Mouse (Mus musculus) forebrain, embryonic 10.5 days (tissue): ENCODE measurements around the gene Gm6793. TPM values are rescaled to one million over a fixed set of nuclear protein-coding genes. Genes with fewer than 3 reads are reported as not detected.

Experiments
- DNase-seq: peaks from one replicate; pipeline ENCODE4 v3.0.0-alpha.2; 2017; ENCODE audit warnings: low spot score; ENCODE audit errors: extremely low spot score
- H3K27ac ChIP-seq: fragments of 300-500 bp; sonication (generic); 2 replicates; pipeline ENCODE4 v1.5.1; 2016; ENCODE audit warnings: mild to moderate bottlenecking
- H3K27me3 ChIP-seq: fragments of 300-500 bp; sonication (generic); 2 replicates; pipeline ENCODE4 v1.6.1; 2016; ENCODE audit warnings: mild to moderate bottlenecking; ENCODE audit not compliant: poor library complexity, severe bottlenecking
- H3K36me3 ChIP-seq: fragments of 300-500 bp; sonication (generic); replicated peaks from 2 replicates; pipeline ENCODE4 v1.6.1; 2016; ENCODE audit warnings: mild to moderate bottlenecking, moderate library complexity
- H3K4me1 ChIP-seq: fragments of 300-500 bp; sonication (generic); 2 replicates; pipeline ENCODE4 v1.6.1; 2016
- H3K4me3 ChIP-seq: fragments of 300-500 bp; sonication (generic); 2 replicates; pipeline ENCODE4 v1.5.1; 2016; ENCODE audit warnings: mild to moderate bottlenecking, moderate library complexity
- H3K9me3 ChIP-seq: fragments of 300-500 bp; sonication (generic); 2 replicates; pipeline ENCODE4 v1.6.1; 2016; ENCODE audit warnings: mild to moderate bottlenecking, moderate library complexity
- WGBS: fragments of 180-500 bp; shearing (Covaris S2); methylation state at CpG from one replicate; pipeline ENCODE4 v1.1.7; 2016; 5-methylcytosine and 5-hydroxymethylcytosine counted together
- polyA plus RNA-seq: library from polyadenylated mRNA; unstranded; fragments of >200 nt; fragmentation: Nextera tagmentation; extraction: Ambion mirVana; gene quantifications from 2 replicates; pipeline ENCODE4 v1.2.1, GENCODE M21; 2016

The Gm6793 gene
- polyA plus RNA-seq, 1 experiment from 2014 or later = 0.21 TPM

DNA sequence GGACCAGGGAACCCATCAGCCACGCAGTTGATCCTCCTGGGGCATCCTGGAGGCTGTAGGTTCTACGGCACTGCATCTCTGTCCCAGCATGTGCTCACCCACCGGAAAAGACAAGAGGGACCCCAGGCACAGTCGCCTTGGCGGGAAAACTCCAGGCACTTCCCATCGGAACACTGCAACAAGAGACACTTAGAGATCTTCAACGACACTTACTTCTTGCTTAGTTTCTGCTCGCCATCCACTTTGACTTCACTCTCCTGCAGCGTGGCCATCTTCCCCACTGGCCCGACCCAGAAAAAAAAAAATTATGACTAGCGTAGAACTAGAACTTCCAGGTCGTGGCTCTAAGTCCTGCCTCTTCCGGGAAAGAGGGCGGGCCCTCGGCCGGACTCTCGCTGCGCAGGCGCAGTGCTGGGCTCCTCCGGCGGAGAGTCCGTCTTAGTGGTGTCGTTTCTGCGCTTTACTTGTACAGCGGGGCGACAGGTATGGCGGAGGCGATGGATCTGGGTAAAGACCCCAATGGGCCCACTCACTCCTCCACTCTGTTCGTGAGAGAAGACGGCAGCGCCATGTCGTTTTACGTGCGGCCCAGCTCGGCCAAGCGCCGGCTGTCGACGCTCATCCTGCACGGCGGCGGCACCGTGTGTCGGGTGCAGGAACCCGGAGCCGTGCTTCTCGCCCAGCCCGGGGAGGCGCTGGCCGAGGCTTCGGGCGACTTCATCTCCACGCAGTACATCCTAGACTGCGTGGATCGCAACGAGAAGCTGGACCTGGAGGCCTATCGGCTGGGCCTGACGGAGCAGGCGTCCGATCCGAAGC lies 3.6 kb downstream of the Gm6793 start, which contains the start of the genes Kars and Terf2ip:
Gene Kars (minus strand): TSS at position 327 of the 819 bp plus-strand sequence.
Gene Terf2ip (plus strand): TSS at position 402 of the 819 bp plus-strand sequence.
- DNase-seq = peak; percentile 91
- peaks cover 42% of the 10 kb centered on the region for H3K36me3 ChIP-seq
- no peaks in the 10 kb centered on the region for H3K9me3 ChIP-seq
- H3K4me1 ChIP-seq = peaks cover 27% of the 10 kb centered on the region
- peak within 1 kb of the TSS; percentile 88 for H3K27ac ChIP-seq
- H3K27me3 ChIP-seq = no peaks in the 10 kb centered on the region
- WGBS = under 1% methylated on average over 61 of the region's 61 CpGs
- H3K4me3 ChIP-seq = peak within 1 kb of the TSS; percentile 93

DNA sequence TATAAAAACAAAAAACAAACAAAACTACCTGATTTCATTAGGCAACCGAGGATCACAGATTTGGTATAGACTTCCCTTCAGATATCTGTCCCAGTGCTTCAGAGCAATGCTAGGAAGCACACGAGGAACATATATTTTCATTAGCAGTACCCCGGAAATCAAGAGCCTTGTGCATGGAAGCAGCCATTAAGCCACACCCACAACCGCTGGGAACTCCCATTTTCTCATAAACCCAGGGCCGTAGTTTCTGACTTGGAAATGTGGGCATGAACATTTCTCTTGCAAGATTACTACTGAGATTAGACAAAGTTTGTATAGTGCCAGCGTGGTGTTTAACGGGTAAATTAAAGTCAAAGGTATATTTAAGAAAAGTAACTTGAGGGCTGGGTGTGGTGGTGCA lies 5.3 kb downstream of the Gm6793 start:
- no peak for DNase-seq
- H3K27me3 ChIP-seq = no peaks in the 10 kb centered on the region
- no peak overlapping the region for H3K27ac ChIP-seq
- peak overlapping the region; percentile 93; the same call in 1 of the 2 replicates for H3K4me3 ChIP-seq
- 91% methylated on average over 7 of the region's 7 CpGs for WGBS
- peaks cover 27% of the 10 kb centered on the region for H3K4me1 ChIP-seq
- peaks cover 49% of the 10 kb centered on the region for H3K36me3 ChIP-seq
- no peaks in the 10 kb centered on the region for H3K9me3 ChIP-seq

DNA sequence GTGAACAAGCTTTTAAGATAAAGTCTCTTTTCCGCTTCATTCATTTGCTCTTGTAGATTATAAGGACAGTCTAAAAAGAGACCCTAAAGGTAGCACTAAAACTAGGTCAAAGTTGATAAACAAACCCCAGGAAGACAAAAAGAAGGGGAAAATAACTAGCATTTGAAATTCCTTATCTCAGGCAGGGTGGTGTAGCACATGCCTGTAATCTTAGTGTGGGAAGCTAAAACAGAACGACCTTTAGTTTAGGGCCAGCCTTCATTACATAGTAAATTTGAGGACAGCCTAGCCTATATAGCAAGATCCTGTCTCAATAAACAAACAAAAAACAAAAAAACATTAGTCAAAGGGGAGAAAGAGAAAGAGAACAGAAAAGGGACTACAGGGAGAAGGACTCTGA lies 7.2 kb downstream of the Gm6793 start:
- no peak for DNase-seq
- Histone ChIP-seq H3K36me3 (peaks cover 67% of the 10 kb centered on the region), H3K27me3 (no peaks in the 10 kb centered on the region), H3K4me3 (no peak overlapping the region), H3K9me3 (no peaks in the 10 kb centered on the region), H3K4me1 (peaks cover 20% of the 10 kb centered on the region), H3K27ac (no peak overlapping the region)
- 88% methylated on average over 2 of the region's 2 CpGs for WGBS

DNA sequence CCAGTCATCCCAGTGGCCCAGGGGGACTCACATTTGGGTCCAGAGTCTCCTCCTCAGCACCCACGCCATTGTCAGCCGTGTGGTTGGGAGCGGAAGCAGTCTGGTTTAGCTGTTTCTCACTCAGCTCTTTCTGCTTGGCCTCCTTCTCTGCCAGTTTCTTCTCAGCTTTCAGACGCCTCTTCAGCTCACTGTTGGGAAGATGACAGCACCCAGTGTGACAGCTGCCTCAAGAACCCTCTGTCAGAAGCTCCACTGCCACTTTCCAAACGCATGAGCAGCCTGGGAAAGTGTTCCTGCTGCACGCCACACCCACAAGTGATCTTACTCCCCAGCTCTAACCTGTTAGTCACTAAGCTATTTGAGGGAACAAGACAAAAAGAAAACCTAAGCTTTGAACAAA lies 9.2 kb downstream of the Gm6793 start:
- Histone ChIP-seq H3K27me3 (no peaks in the 10 kb centered on the region), H3K9me3 (no peaks in the 10 kb centered on the region), H3K27ac (no peak overlapping the region), H3K36me3 (peaks cover 87% of the 10 kb centered on the region), H3K4me1 (peaks cover 11% of the 10 kb centered on the region), H3K4me3 (no peak overlapping the region)
- no peak for DNase-seq
- 94% methylated on average over 6 of the region's 6 CpGs for WGBS

DNA sequence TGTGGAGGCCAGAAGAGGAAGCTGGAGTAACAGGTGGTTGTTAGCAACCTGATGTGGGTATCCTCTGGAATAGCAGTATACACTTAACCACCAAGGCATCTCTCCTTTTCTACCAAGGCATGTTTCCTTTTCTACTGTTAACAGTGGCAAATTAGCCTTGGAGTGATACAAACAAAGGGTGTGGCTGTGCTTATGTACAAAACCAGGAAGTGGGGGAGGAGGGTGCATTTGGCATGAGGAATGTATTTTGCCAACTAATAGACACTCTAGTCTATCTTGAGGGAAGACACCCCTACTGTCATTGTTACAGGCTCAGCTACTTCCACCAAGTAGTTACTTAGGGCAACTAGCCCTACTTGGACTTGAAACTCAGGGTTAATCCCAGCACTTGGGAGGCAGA lies 10.1 kb downstream of the Gm6793 start:
- Histone ChIP-seq H3K27me3 (no peaks in the 10 kb centered on the region), H3K9me3 (no peaks in the 10 kb centered on the region), H3K4me1 (peaks cover 3% of the 10 kb centered on the region), H3K36me3 (peaks cover 95% of the 10 kb centered on the region), H3K27ac (no peak overlapping the region), H3K4me3 (no peak overlapping the region)
- DNase-seq = no peak

DNA sequence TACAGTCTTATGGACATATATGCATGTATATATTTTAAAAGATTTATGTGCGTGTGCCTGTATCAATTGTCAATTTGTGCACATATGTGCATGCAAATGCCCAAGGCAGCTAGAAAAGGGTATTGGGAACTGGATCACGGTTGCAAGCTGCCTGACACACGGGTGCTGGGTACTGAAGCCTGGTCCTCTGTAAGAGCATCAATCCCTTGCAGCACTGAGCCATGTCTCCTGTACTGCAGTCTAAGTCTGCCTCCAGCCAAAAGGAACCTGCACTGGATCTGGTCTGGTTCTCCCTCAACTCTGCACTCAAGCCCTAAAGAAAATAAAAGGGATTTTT lies 22.2 kb downstream of the Gm6793 start:
- Histone ChIP-seq H3K4me3 (no peak overlapping the region), H3K36me3 (peaks cover 75% of the 10 kb centered on the region)

DNA sequence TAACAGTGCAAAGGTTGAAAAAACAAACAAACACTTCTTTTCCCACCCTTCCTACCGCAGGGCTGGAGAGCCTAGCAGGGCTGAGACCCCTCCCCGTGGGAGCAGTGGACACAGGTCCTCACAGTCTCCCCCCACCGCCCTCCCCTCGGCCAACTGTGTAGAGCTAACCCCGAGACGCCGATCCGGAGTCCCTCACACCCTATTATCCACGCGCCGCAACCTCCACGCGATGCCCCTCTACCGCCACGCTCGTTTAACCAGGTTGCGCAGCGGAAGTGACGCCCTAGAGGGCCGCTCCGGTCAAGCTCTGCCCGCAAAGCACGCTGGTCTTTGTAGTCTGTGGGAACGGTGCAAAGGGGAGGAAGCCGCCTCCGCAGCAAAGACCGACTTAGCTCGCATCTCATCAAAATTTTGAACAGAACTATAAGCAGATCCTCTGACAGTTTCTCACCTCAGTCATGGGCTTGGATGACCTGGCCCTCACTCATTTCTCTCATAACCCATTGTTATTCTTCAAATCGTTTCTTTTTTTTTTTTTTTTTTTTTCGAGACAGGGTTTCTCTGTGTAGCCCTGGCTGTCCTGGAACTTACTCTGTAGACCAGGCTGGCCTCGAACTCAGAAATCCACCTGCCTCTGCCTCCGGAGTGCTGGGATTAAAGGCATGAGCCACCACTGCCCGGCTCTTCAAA lies 22.7 kb downstream of the Gm6793 start, which contains the start of gene Adat1:
Gene Adat1 (minus strand): TSS at position 290 of the 690 bp plus-strand sequence.
- Histone ChIP-seq H3K27ac (peak within 1 kb of the TSS; percentile 90), H3K4me1 (peaks cover 9% of the 10 kb centered on the region), H3K36me3 (peaks cover 75% of the 10 kb centered on the region), H3K9me3 (no peaks in the 10 kb centered on the region), H3K4me3 (peak within 1 kb of the TSS; percentile 85), H3K27me3 (no peaks in the 10 kb centered on the region)
- DNase-seq = peak; percentile 90
- 5% methylated on average over 33 of the region's 33 CpGs for WGBS

More for the DNA sequence above, 22.2 kb downstream of the Gm6793 start:
- Histone ChIP-seq H3K9me3 (no peaks in the 10 kb centered on the region), H3K27ac (no peak overlapping the region), H3K4me1 (peaks cover 9% of the 10 kb centered on the region), H3K27me3 (no peaks in the 10 kb centered on the region)
- 79% methylated on average over 3 of the region's 3 CpGs for WGBS
- DNase-seq = no peak

DNA sequence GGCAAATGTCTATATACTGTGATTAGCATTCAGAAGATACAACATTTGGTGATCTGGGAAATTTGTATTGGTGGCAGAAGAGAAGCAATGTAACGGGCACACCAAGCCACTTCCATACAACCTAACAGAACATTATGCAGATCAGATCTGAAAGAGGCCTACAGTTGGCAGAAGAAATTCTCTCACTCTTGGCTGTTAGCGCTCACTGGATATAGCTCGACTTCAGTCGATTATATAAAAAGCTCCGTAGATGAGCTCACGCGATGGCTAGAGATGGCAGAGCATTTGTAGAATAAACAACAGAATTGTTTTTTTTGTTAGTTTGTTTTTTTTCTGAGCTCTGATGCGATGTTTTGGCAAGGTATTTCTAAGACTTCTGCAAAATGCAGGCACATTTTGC lies 23.6 kb downstream of the Gm6793 start:
- peaks cover 73% of the 10 kb centered on the region for H3K36me3 ChIP-seq
- no peaks in the 10 kb centered on the region for H3K27me3 ChIP-seq
- peak overlapping the region; percentile 85 for H3K4me3 ChIP-seq
- no peaks in the 10 kb centered on the region for H3K9me3 ChIP-seq
- WGBS = 71% methylated on average over 8 of the region's 8 CpGs
- peaks cover 9% of the 10 kb centered on the region for H3K4me1 ChIP-seq
- no peak for DNase-seq
- peak overlapping the region; percentile 90 for H3K27ac ChIP-seq

DNA sequence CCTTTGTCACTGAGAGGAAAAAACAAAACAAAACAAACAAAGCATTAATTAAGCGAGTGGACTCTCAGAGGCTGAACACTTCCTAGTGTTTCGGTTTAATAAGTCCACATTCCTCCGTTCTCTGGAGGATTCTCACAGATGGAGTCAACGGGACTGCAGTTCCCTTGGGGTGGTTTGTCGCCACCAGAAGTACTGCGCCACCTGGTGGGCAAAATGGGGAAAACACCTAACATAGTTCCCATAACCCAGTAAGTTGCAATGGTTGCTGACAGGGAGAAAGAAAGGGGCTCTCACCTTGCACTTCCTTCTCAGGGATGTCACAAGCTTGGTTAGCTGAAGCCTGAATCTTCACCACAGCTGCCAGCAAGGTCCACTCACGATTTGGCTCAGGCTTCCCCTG lies 24.9 kb downstream of the Gm6793 start:
- whole genome bisulfite sequencing = 23% methylated on average over 7 of the region's 7 CpGs
- no peak overlapping the region for H3K27ac ChIP-seq
- H3K27me3 ChIP-seq = no peaks in the 10 kb centered on the region
- no peak overlapping the region for H3K4me3 ChIP-seq
- H3K9me3 ChIP-seq = no peaks in the 10 kb centered on the region
- H3K36me3 ChIP-seq = peaks cover 73% of the 10 kb centered on the region
- DNase-seq = peak; percentile 80
- peaks cover 9% of the 10 kb centered on the region for H3K4me1 ChIP-seq

DNA sequence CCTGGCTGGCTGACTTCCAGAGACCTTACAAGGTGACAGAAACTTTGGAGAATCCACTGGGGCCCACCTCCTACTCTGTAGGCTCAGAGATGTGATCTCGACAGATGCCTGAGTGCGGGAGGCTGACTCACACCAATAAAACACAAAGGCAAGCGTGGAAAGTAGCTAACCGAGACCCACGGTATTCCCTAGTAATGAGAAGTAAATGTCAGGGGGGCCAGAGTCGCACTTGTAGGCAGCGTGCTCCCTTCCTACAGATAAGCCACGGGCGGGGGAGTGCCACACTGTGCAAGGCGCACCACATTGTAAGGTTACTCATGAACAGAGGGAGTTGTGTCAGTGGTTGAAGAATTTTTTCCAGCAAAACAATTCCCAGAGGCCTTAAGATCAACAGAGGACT lies 30.3 kb downstream of the Gm6793 start:
- 89% methylated on average over 10 of the region's 10 CpGs for WGBS
- Histone ChIP-seq H3K9me3 (no peaks in the 10 kb centered on the region), H3K27ac (no peak overlapping the region), H3K27me3 (no peaks in the 10 kb centered on the region), H3K4me1 (no peaks in the 10 kb centered on the region), H3K36me3 (peaks cover 93% of the 10 kb centered on the region), H3K4me3 (no peak overlapping the region)
- no peak for DNase-seq

DNA sequence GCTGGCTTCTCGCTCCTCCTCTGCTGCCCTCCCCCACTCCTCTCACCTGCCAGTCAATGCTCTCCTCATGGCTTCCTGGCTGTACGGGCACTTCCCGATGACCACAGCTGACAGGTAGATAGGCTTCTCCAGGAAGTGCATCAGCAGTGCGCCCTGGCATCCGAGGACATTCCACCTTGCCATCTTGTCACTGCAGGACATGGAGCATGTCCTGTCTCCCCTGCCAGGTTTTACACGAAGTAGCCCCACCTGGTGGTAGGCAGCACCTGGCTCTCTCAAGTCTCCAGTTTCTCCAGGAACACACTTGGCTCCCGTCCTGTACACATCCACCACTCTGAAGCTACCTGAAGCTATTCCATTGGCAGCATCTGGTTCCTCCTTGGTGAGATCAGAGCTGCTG lies 32.7 kb downstream of the Gm6793 start:
- Histone ChIP-seq H3K27me3 (no peaks in the 10 kb centered on the region), H3K9me3 (no peaks in the 10 kb centered on the region), H3K4me1 (no peaks in the 10 kb centered on the region), H3K4me3 (no peak overlapping the region), H3K27ac (no peak overlapping the region), H3K36me3 (peaks cover 92% of the 10 kb centered on the region)
- WGBS = 80% methylated on average over 7 of the region's 7 CpGs
- DNase-seq = no peak

DNA sequence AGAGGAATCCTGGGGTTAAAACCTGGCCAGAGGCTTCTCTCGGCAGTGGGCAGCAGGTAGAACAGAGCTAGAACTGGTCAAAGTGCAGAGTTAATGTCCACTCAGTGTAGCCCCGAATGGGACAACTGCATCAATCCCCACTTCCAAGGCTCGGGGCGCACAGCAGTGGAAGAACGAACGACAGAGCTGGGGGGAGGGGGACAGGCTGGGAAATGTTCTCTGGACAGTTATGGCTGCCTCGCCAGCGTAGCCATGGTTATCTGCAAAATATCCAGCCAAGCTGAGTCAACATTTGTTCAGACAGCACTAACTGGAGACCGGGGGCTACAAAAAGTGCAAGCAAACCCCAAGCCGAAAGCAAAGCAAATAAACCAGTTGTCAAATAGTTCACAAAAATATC lies 36.7 kb downstream of the Gm6793 start:
- Histone ChIP-seq H3K4me3 (no peak overlapping the region), H3K27me3 (no peaks in the 10 kb centered on the region), H3K36me3 (peaks cover 94% of the 10 kb centered on the region), H3K4me1 (no peaks in the 10 kb centered on the region), H3K9me3 (peaks cover 13% of the 10 kb centered on the region), H3K27ac (no peak overlapping the region)
- DNase-seq = no peak
- 89% methylated on average over 10 of the region's 10 CpGs for WGBS

DNA sequence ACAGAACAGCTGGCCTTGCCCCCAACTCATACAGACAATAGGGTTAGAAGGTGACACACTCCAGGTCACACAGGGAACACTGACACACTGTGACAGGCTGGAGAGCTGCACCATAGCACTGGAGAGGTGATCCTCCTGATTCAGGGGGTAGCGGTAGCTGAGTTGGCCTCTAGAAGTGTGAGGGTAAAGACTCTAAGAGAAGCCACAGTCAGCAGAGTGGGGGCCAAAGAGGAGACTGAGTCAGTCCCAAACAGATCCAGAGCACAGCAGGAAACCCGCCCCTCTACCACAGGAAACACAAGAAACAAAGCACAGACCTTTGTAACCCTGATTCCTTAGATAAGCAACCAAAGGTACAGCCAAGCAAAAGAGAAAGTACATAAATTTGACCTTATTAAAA lies 38.5 kb downstream of the Gm6793 start:
- Histone ChIP-seq H3K36me3 (peaks cover 94% of the 10 kb centered on the region), H3K4me3 (no peak overlapping the region), H3K27ac (no peak overlapping the region), H3K27me3 (no peaks in the 10 kb centered on the region), H3K4me1 (no peaks in the 10 kb centered on the region), H3K9me3 (peaks cover 13% of the 10 kb centered on the region)
- DNase-seq = no peak
- WGBS = 89% methylated on average over 2 of the region's 2 CpGs
